Mouse (Mus musculus) left cerebral cortex, postnatal 36 days (tissue): ENCODE measurements around the gene Tsen54. TPM values are rescaled to one million over a fixed set of nuclear protein-coding genes. Genes with fewer than 3 reads are reported as not detected.
A peak's percentile ranks its signal among the peaks of the same experiment; 100 is the strongest.

Experiments
- DNase-seq, 2 experiments: peaks; one replicate each; pipeline ENCODE4 v3.0.0; 2021 to 2022; ENCODE audit warnings: low spot score in 2 of 2, mixed read lengths in 1 of 2
- intact Hi-C: fragments of 180-260 bp; cut with DNase I; formaldehyde crosslinking; loops from one replicate; pipeline ENCODE4 v1.15.1; 2025
- total RNA-seq, 2 experiments: library from RNA; stranded (reverse); gene quantifications; 2 replicates each; pipeline ENCODE4 v1.2.3; 2021

Gene Tsen54
- total RNA-seq, 2 experiments from 2014 or later = 10.6 to 16.0 TPM

DNA sequence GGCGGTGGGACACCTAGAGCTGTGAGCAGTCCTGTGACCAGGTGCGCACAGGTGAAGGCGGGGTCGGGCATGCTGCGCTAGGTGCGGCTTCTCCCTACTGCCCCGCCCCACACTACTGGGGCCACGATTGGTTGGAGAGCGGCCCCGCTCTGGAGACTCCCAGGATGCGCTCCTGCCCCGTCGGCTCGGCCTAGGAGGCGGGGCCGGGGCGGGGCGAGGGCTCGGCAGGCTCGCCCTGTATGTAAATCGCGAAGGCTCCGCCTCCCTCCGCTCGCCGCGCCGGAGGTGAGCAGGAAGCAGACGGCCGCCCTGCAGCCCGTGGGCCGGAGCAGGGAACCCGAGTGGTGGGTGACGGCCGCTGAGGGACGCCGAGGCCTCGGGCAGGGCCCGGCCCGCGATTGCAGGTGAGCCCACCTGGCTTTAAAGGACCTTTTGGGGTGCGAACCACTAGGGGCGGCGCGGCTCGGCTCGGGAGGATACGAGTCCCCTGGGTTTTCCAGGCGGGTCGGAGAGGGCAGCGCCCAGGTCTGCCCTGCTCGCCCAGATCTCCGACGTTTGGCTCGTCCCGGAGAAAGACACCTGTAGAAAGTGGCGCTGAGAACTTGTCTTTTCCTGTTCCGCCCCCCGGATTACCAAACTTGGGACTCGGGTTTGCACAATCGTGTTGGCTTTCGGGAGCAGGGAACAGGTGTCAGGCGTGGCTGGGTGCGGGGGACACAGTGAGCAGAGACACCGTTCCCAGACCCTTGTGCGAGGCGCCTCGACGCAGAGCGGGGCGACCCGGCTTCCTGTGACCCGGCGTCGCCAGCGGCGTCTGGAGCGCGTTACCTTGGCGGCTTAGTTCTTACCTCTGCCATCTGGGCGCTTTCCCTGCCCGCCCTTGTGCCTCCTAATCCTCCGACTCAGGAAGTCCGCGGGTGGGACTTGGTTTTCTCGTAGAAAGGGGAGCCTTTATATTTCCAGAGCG, 9.5 kb downstream of the Tsen54 start, which contains the start of gene Llgl2:
Gene Llgl2, plus strand, starts transcription at position 276 of the 967 bp plus-strand sequence.
- peak; percentile 57 to 68 for DNase-seq
- intact Hi-C loops = no loop called here

DNA sequence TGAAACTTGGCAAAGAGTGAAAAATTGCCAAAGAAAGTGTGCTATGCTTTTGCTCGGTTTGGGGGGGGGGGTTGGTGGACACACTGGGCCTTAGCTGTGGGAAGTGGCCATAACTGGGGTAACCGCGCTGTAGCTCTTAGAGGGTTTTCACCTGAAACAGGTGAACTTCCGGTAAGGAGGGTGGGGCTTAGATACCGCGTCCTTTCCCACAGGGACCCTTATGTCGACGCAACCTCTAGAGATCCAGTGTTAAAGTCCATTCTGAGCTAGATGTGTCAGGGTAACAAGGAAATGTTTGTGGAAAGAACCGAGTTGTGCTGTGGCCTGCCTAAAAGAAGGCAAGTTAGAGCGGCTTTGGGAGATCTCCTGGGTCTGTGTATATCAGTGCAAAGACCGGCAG, 10.3 kb downstream of the Tsen54 start:
- intact Hi-C loops = no loop called here

GRCm38 (mm10) chr11:115826487-115826886, 12.0 kb downstream of the Tsen54 start:
- intact Hi-C loops = no loop called here
- DNase-seq = no peak

More for the DNA sequence above, 10.3 kb downstream of the Tsen54 start:
- DNase-seq = no peak

GRCm38 (mm10) chr11:115827624-115828023, 13.1 kb downstream of the Tsen54 start:
- no peak for DNase-seq
- intact Hi-C loops = no loop called here

DNA sequence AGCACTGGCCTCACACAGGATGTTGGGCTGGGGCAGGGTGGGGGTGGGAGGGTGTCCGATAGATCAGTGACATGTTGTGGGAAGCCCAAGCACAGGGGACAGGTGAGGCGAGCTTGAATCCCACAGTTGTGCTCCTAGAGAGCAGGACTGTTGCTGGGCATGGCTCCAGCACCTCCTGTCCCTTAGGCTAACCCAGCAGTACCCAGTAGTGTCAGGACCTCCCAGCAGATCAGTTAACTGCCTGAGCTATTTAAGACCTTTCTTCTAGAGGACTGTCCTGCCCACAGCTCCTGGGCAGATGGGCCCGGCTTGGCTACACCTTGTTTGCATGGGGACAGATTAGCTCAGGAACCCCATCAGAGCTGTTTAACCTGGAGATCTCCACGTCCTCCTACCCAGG, 14.5 kb downstream of the Tsen54 start:
- no peak for DNase-seq
- intact Hi-C loops = no loop called here

DNA sequence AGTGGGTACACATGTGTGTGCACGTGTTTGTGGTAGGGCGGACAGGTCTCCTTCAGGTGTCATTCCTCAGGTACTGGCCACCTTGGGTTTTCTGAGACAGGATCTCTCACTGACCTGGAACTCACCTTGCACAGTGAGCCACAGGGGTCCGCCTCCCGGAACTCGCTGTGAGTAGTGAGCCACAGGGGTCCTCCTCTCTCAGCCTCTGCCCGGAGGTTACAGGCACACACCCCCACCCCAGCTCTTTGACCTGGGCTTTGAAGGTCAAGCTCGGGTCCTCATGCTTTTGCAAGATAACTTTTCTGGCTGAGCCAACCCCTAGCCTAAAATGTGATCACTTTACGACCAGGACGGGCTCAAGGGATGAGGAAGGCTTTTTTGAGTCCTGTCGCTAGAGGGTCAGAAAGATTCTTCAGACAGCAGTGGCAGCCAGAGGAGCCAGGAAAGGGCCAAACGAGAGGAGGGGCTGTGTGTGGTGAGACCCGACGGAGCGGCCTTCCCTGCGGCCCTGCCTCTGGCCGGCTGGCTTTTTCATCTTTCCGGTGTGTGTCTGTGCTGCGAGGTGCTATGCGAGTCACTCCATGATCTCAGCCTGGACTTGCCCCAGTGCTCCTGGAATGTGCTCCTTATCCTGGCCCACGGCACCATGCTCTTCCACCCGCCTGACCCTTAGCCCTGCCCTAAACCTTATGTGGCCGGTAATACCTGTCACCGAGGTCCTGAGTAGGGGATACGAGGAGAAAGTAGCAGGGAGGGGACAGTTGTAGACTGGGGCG, 16.2 kb downstream of the Tsen54 start:
- intact Hi-C loops = no loop called here
- DNase-seq = no peak

GRCm38 (mm10) chr11:115831518-115831917, 17.0 kb downstream of the Tsen54 start:
- DNase-seq = no peak
- intact Hi-C loops = no loop called here

DNA sequence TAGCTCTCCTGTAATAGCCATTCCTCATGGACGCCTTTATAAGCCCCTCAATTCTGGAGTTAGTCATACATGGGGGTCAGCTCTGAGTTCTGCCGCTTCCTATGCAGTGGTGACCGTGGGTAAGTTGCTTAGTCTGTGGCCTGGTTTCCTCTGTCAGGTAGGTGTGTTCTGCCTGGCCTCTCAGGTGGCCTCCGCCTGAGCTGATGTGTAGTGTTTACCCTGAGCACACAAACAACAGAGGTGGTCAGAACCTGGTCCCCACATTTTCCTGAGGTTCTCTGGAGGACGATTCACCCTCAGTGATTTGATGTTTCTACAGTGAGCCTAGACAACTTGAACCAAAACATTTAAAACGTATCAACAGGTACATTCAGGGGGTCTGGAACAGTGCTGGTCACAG, 17.5 kb downstream of the Tsen54 start:
- intact Hi-C loops = no loop called here
- no peak for DNase-seq

GRCm38 (mm10) chr11:115832523-115832922, 18.0 kb downstream of the Tsen54 start:
- intact Hi-C loops = no loop called here

DNA sequence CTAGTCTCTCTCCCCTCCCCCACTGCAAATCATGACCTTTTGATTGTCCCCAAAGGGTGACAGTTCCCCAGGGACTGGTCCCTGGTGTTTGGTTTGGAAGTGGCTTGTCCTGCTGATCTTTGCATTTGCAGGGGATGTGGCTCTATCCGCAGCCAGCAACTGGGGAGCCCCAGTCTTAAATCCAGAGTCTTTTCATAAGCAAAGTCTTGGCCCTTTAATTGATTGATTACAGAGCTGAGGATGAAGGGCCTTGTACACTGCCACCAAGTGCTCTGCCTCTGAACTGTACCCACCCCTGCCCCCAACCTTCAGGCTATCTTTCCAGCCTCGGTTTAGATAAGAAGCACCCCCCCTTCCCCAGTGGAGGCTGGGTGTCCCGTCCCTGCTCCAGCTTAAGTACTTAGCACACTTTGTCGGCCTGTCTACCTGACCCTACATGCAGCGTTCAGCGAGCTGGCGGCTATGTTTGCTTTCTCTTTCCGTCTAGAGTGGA, 18.5 kb downstream of the Tsen54 start:
- DNase-seq = no peak
- intact Hi-C loops = no loop called here

More at GRCm38 (mm10) chr11:115832523-115832922, 18.0 kb downstream of the Tsen54 start:
- no peak for DNase-seq

DNA sequence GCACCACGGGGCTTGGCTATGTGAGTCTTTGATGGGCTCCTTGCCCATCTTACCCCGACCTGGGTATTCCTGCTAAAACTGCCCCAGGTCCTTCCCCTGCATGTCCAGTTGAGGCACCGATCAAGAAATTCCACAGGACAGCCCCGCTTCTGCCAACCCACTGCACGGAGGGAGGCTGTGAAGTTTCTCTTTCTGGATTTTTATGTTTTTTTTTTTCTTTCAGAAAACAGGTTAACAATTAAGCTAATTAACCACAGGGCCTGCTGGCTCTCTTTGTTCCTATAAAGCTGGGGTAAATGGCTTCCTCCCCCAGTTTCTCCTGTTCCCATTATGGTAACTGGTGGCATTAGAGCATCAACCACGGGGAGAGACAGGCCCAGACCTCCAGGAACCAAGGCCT, 19.5 kb downstream of the Tsen54 start:
- DNase-seq = no peak
- intact Hi-C loops = no loop called here

GRCm38 (mm10) chr11:115836656-115837395, 22.3 kb downstream of the Tsen54 start:
- intact Hi-C loops = no loop called here
- DNase-seq = no peak

- DNase-seq = no peak
- intact Hi-C loops = no loop called here
Observed at GRCm38 (mm10) chr11:115837606-115838345, 23.3 kb downstream of the Tsen54 start.

DNA sequence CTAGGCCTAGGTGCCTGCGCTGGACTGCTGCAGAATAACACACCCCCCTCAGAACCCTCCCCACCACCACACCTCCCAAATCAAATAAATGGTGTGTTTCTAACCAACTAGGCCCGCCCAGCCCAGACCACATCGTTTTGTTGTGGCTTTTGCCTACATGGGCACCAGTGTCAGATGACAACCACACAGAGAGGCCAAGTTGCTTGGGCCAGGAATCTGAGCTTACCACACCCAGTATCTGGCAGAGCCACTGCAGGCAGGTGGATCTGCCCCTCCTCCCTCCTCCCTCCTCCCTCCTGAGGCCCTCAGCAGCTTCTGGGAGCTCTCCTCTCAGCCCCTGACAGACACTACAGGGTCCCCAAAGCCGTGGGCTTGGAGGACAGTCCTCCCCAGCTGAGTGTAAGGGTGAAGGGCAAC, 24.4 kb downstream of the Tsen54 start:
- no peak for DNase-seq
- intact Hi-C loops = no loop called here

DNA sequence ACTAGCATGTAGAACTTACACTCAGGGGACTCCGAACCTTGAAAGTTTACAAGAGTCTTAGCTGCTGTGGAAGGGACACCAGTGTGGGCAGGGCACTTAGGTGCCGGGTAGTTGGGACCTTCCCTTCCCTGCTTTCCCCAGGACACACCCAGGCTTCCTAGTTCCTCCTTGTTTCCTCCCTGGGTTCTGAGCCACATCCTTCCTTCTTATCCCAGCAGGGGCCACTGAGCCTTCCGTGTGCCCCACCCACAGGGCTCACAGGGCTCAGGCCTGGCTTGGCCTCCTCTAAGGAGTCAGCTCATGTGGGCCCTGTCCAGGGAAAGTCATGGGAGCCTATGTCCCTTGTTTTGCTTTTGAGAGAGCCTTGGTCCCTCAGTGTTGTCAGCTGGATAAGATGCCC, 25.2 kb downstream of the Tsen54 start:
- intact Hi-C loops = no loop called here
- DNase-seq = no peak

GRCm38 (mm10) chr11:115841044-115841443, 26.5 kb downstream of the Tsen54 start:
- intact Hi-C loops = no loop called here
- no peak for DNase-seq

DNA sequence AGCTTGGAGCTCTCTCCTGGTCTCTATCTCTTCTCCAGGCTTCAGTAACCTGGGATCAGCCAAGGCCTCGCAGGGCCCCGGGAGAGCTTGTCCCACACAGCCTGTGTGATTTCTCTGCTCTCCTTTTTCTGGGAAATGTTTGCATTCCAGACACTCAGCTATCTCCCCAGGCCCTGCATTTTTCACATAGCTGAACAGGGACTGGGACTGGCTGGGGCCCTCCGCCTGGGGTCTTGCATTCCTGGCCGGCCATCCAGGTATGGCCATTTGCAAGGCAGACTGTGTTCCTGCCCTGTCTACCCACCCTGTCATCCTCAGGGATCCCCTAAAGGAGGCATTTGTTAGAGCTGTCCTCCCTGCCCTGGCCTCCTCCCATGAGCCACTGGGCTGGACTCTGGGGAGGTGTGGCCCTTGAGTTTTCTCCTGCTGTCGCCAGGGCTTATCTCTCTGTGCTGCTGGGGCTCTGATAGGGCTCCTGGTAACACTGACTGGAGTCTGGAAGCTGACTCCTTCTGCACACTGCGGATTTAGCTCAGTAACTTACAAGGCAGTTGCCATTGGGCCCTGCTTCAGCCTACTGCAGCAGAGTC, 27.5 kb downstream of the Tsen54 start:
- intact Hi-C loops = no loop called here
- no peak for DNase-seq

DNA sequence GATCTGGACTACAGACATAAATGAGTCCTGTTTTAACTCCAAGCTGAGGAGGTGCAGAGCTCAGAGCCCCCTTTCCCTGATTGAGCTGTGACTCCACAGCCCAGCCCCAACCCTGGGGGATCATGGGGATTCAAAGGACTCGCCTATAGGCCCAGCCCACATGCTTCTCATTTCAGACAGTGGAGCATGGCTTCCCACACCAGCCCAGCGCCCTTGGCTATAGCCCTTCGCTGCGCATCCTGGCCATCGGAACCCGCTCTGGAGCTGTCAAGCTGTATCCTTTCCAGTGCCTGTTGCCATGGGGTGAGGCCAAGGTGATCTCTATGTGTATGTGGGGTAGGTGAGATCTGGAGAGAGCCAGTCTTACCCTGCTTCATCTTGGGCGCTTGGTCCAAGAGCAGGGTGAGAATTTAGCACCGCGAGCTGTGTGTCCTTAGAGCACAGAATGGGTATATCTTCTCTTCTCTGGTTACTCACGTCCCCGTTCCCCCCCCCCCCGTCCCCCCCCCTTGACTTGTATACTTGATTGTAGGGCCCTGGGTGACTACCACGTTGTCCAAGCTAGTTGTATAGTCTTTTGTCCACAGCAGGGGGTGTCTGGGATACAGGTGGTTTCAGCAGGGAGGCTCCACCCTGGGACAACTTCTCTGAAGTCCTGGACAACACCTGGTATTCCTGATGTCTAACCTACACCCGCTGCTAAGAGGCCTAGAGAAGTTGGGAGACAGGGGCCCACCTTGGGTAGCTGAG, 28.8 kb downstream of the Tsen54 start:
- DNase-seq = no peak
- intact Hi-C loops = no loop called here
